Comparison of ENCODE assay signal across 13 mouse cellular contexts in genomic region chr8:102515748-102516147, GRCm38 (mm10).
DNase-seq lines count a peak whose midpoint lies in the region; ATAC-seq and TF ChIP-seq lines count a peak whose summit lies in the region.
"Had no signal": no experiment of that assay in that cellular context is flagged by ENCODE, and none has a peak within 500 bp of the region (broad histone marks: within the 10 kb centered on the region; RNA-seq: fewer than 3 reads in every experiment).

No protein-coding gene starts in this region.

- H3K4me3 ChIP-seq in embryonic facial prominence, embryonic 11.5 days (ENCODE audit: low read depth, low read length) = no peak overlapping the region
- no peak overlapping the region for H3K4me3 ChIP-seq in embryonic facial prominence, embryonic 10.5 days
- no peak overlapping the region for H3K4me3 ChIP-seq in hindbrain, postnatal 0 days (ENCODE audit: low read length)
- no peak overlapping the region for H3K4me3 ChIP-seq in hindbrain, embryonic 11.5 days (ENCODE audit: low read depth, low read length)
- no peak overlapping the region for H3K4me3 ChIP-seq in lung, embryonic 14.5 days (ENCODE audit: low read depth, low read length)
- H3K4me3 ChIP-seq: embryonic facial prominence, embryonic 15.5 days had no signal

- no peak overlapping the region for H3K4me2 ChIP-seq in embryonic facial prominence, embryonic 11.5 days (ENCODE audit: low read depth, low read length)
- no peak overlapping the region for H3K4me2 ChIP-seq in hindbrain, postnatal 0 days (ENCODE audit: low read depth, low read length)
- no peak overlapping the region for H3K4me2 ChIP-seq in hindbrain, embryonic 11.5 days (replicated peaks; ENCODE audit: low read depth, low read length)
- no peak overlapping the region for H3K4me2 ChIP-seq in lung, embryonic 14.5 days
- H3K4me2 ChIP-seq: embryonic facial prominence, embryonic 15.5 days had no signal

- TF ChIP-seq CTCF in hindbrain, postnatal 0 days (IDR thresholded peaks at IDR 0.05; ENCODE audit: low read depth) = peak; percentile 34
- peak; percentile 48 for TF ChIP-seq CTCF in lung, embryonic 14.5 days (IDR thresholded peaks at IDR 0.05; ENCODE audit: low read depth)
- TF ChIP-seq CTCF in brain, embryonic 14.5 days (IDR thresholded peaks at IDR 0.05; ENCODE audit: borderline replicate concordance, extremely low read depth, insufficient read depth, insufficient read length) = no peak

- TF ChIP-seq POLR2A in brain, embryonic 14.5 days (IDR thresholded peaks at IDR 0.05; ENCODE audit: borderline replicate concordance, extremely low read depth, insufficient read depth, insufficient read length, poor library complexity, severe bottlenecking) = no peak

- peak; percentile 29 for DNase-seq in embryonic facial prominence, embryonic 11.5 days (ENCODE audit: low spot score)
- DNase-seq in embryonic facial prominence, embryonic 10.5 days (ENCODE audit: low spot score) = no peak
- peak; percentile 53 for DNase-seq in hindbrain, postnatal 0 days (ENCODE audit: low spot score)
- DNase-seq in hindbrain, embryonic 11.5 days (ENCODE audit: low spot score) = no peak
- DNase-seq in lung, embryonic 14.5 days = peak; percentile 76
- no peak for DNase-seq in lung, postnatal 25 days (ENCODE audit: low spot score)
- DNase-seq in brain, embryonic 14.5 days (ENCODE audit: low read depth) = peak; percentile 50
- no peak for DNase-seq in Muller cell, postnatal 12 days (ENCODE audit: inconsistent ontology term)
- DNase-seq: adrenal gland, postnatal 14 days; cerebellum, adult 2 months; thymus, postnatal 25 days had no signal

- ATAC-seq in embryonic facial prominence, embryonic 11.5 days (replicated peaks; ENCODE audit: insufficient number of reproducible peaks, low FRiP score, low TSS enrichment, low read depth) = no peak
- ATAC-seq in hindbrain, postnatal 0 days = no peak
- ATAC-seq in hindbrain, embryonic 11.5 days (ENCODE audit: low FRiP score) = no peak
- no peak for ATAC-seq in lung, embryonic 14.5 days (ENCODE audit: insufficient read depth)
- ATAC-seq: CD4-positive, CD25-positive, alpha-beta regulatory T cell, adult 4 months had no signal

- H3K4me1 ChIP-seq in embryonic facial prominence, embryonic 11.5 days (ENCODE audit: control insufficient read depth, insufficient read depth, low read length) = no peaks in the 10 kb centered on the region
- peaks cover 6% of the 10 kb centered on the region; the same call in 1 of the 2 replicates for H3K4me1 ChIP-seq in embryonic facial prominence, embryonic 10.5 days
- H3K4me1 ChIP-seq in hindbrain, postnatal 0 days (ENCODE audit: insufficient read depth, low read length) = no peaks in the 10 kb centered on the region
- no peaks in the 10 kb centered on the region for H3K4me1 ChIP-seq in hindbrain, embryonic 11.5 days (replicated peaks; ENCODE audit: control insufficient read depth, insufficient read depth, low read length)
- no peaks in the 10 kb centered on the region for H3K4me1 ChIP-seq in lung, embryonic 14.5 days (ENCODE audit: insufficient read depth)
- H3K4me1 ChIP-seq: embryonic facial prominence, embryonic 15.5 days had no signal

- H3K9me3 ChIP-seq in embryonic facial prominence, embryonic 11.5 days (replicated peaks; ENCODE audit: control insufficient read depth, low read length) = no peaks in the 10 kb centered on the region
- H3K9me3 ChIP-seq in embryonic facial prominence, embryonic 10.5 days = no peaks in the 10 kb centered on the region
- no peaks in the 10 kb centered on the region for H3K9me3 ChIP-seq in hindbrain, postnatal 0 days (ENCODE audit: low read length)
- no peaks in the 10 kb centered on the region for H3K9me3 ChIP-seq in hindbrain, embryonic 11.5 days (ENCODE audit: control insufficient read depth, low read length)
- no peaks in the 10 kb centered on the region for H3K9me3 ChIP-seq in lung, embryonic 14.5 days (ENCODE audit: low read depth, low read length)
- H3K9me3 ChIP-seq: embryonic facial prominence, embryonic 15.5 days had no signal

- H3K27ac ChIP-seq in embryonic facial prominence, embryonic 11.5 days (replicated peaks; ENCODE audit: low read depth, low read length) = no peak overlapping the region
- H3K27ac ChIP-seq in embryonic facial prominence, embryonic 10.5 days (replicated peaks) = no peak overlapping the region
- no peak overlapping the region for H3K27ac ChIP-seq in hindbrain, postnatal 0 days
- no peak overlapping the region for H3K27ac ChIP-seq in hindbrain, embryonic 11.5 days (ENCODE audit: low read depth, low read length)
- no peak overlapping the region for H3K27ac ChIP-seq in lung, embryonic 14.5 days (ENCODE audit: low read depth)
- H3K27ac ChIP-seq: embryonic facial prominence, embryonic 15.5 days had no signal

- H3K36me3 ChIP-seq in embryonic facial prominence, embryonic 11.5 days (replicated peaks; ENCODE audit: control insufficient read depth, insufficient read depth, low read depth, low read length) = no peaks in the 10 kb centered on the region
- H3K36me3 ChIP-seq in embryonic facial prominence, embryonic 10.5 days (replicated peaks) = no peaks in the 10 kb centered on the region
- H3K36me3 ChIP-seq in hindbrain, postnatal 0 days (ENCODE audit: insufficient read depth, low read length) = no peaks in the 10 kb centered on the region
- no peaks in the 10 kb centered on the region for H3K36me3 ChIP-seq in hindbrain, embryonic 11.5 days (ENCODE audit: control insufficient read depth, insufficient read depth, low read length)
- H3K36me3 ChIP-seq in lung, embryonic 14.5 days (ENCODE audit: insufficient read depth) = no peaks in the 10 kb centered on the region
- H3K36me3 ChIP-seq: embryonic facial prominence, embryonic 15.5 days had no signal

- H3K27me3 ChIP-seq in embryonic facial prominence, embryonic 11.5 days (ENCODE audit: control insufficient read depth, insufficient read depth, low read length) = no peaks in the 10 kb centered on the region
- H3K27me3 ChIP-seq in embryonic facial prominence, embryonic 10.5 days (replicated peaks; ENCODE audit: low read depth, poor library complexity, severe bottlenecking) = no peaks in the 10 kb centered on the region
- no peaks in the 10 kb centered on the region for H3K27me3 ChIP-seq in hindbrain, postnatal 0 days (ENCODE audit: insufficient read depth, low read length)
- no peaks in the 10 kb centered on the region for H3K27me3 ChIP-seq in hindbrain, embryonic 11.5 days (ENCODE audit: control insufficient read depth, insufficient read depth, low read length)
- H3K27me3 ChIP-seq in lung, embryonic 14.5 days (ENCODE audit: insufficient read depth, low read length) = no peaks in the 10 kb centered on the region
- H3K27me3 ChIP-seq: embryonic facial prominence, embryonic 15.5 days had no signal

- H3K9ac ChIP-seq in embryonic facial prominence, embryonic 11.5 days (replicated peaks; ENCODE audit: low read length) = no peak overlapping the region
- no peak overlapping the region for H3K9ac ChIP-seq in hindbrain, postnatal 0 days (replicated peaks; ENCODE audit: low read length)
- no peak overlapping the region for H3K9ac ChIP-seq in hindbrain, embryonic 11.5 days (ENCODE audit: low read depth, low read length)
- no peak overlapping the region for H3K9ac ChIP-seq in lung, embryonic 14.5 days
- H3K9ac ChIP-seq: embryonic facial prominence, embryonic 15.5 days had no signal

Comparison
In these comparisons a context has a peak if more than half of its experiments do, and no peak if none do; other contexts are left out.
1. DNase-seq: peak in embryonic facial prominence, embryonic 11.5 days (single experiment), hindbrain, postnatal 0 days (single experiment), lung, embryonic 14.5 days (single experiment) and brain, embryonic 14.5 days (single experiment); none in embryonic facial prominence, embryonic 10.5 days (single experiment), hindbrain, embryonic 11.5 days (single experiment), lung, postnatal 25 days (single experiment) and Muller cell, postnatal 12 days (single experiment).